Mouse (Mus musculus) T-helper 17 cell (primary cell): Measurements from ENCODE around the gene Nr4a1.

Experiments
- in situ Hi-C, 2 experiments: fragments of 300-600 bp; cut with MboI, MseI; formaldehyde crosslinking; loops; 1 replicate in 1 of 2; 2 replicates in 1 of 2; pipeline ENCODE4 v1.15.1; 2025; ENCODE audit warnings: high pct_unique_total_duplicates in 2 of 2

The Nr4a1 gene

DNA sequence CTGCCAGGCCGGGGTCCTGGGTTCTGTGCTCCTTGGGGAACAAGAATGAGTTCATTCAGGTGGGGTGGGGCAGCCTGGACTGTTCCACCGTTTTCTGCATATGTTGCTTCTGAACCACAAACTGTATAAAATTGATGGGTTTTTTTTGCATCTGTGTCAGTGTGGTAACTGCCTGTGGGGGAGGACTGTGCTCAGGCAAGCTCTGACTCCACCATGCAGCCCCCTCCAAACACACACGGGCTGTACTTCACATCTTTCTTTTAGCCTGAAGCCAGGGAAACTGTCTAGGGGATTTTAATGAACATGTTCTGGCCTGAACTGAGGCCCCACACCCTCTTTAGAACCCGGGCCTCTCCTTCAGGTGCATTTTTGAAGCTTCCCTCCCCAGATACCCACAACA, 21.5 kb upstream of the Nr4a1 start:
- in situ Hi-C loops: no loop called here

DNA sequence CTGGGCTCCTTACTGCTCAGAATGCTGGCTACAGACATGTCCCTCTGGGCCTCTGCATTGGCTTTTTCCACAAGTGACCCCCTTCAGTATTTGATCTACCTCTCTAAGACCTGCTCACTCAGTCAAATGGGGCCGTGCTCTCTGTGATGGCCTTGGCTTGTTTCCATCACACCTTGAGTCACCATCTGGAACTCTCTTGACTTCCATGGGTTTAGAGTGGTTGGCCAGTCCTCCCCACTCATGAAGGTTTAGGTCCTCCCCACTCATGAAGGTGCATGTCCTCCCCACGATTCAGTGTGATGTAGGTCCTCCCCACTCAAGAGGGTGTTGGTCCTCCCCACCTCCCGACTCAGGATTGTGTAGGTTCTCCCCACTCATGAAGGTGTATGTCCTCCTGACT, 20.9 kb upstream of the Nr4a1 start:
- in situ Hi-C loops: no loop called here

DNA sequence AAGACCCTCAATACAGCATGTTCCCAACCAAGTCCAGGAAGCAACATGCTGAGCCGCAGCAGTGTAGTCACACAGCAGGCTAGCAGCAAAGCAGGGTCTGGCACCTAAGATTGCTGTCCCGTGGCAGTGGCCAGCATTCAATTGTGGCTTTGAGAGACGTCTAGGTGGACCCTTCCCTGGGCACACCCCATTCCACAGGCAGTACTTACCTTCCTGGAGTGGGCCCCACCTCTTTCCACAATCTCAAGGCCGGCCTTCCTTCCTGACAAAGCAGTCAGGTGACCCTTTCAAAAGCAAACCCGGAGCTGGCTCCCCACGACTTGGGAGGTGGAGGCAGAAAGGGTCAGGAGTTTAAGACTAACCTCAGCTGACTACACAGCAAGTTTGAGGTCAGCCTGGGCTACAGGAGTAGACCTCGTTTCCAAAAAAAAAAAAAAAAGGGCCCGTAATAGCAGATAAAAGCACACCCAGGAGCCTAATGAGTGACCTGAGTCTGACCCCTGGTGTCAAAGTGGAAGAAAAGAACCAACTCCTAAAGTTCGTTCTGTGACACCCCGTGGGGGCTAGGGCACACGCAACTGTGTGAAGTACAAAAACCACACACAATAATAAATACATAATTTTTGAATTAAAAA, 20.3 kb upstream of the Nr4a1 start:
- in situ Hi-C loops: no loop called here

DNA sequence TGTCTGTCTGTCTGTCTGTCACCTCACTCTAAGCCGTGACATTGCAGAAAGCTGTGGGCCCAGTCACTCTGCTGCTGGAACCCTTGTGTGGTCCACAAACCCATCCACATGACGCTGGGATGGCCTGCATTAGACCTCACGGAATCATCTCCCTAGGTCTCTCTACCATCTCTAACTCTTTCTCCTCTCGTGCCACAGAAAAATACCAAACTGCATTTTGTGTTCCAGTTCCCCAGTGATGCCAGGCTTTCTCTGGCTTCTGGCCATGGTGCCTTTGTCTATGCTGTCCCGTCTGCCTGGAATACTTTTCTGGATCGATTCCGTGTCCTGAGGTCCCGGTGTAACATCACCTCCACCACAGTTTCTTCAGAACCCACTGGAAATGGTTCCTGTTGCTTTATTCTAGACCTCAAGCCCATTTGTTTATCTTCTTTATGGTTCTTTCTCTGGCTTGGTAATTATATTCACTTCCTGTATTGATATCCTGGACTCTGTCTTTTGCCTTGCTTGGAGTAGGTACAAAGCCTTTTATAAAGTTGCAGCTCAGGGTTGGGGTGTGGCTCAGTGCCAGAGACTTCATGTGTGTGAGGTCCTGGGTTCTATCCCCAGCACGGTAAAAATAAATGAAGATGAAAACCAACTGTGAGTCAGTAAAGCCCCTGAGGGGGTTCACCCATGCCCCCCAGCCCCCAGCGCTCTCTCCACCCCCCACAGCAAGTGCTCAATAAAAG, 19.3 kb upstream of the Nr4a1 start:
- in situ Hi-C loops: loop anchor here in 1 of 2 experiments (5.0 kb wide), 1 partner anchor 83 kb away; no protein-coding TSS in a partner anchor

DNA sequence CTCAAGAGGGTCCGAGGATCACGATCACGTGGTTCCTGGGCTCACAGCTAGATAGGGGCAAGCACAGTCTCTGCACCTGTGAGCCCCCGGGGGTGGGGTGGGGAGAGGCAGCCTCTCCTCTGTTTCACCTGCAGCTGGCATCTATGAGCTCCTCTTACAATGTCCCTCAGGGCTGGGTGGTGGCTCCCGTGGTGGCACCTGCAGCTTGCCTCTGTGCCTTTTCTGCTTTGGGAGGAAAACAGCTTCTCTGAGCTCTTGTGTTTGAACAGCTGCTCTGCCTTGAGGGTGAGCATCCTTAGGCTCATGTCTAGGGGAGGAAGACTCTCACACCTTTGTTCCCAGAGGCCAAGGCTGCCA, 18.7 kb upstream of the Nr4a1 start:
- in situ Hi-C loops: loop anchor here in 1 of 2 experiments (5.0 kb wide), 1 partner anchor 82 kb away; no protein-coding TSS in a partner anchor

DNA sequence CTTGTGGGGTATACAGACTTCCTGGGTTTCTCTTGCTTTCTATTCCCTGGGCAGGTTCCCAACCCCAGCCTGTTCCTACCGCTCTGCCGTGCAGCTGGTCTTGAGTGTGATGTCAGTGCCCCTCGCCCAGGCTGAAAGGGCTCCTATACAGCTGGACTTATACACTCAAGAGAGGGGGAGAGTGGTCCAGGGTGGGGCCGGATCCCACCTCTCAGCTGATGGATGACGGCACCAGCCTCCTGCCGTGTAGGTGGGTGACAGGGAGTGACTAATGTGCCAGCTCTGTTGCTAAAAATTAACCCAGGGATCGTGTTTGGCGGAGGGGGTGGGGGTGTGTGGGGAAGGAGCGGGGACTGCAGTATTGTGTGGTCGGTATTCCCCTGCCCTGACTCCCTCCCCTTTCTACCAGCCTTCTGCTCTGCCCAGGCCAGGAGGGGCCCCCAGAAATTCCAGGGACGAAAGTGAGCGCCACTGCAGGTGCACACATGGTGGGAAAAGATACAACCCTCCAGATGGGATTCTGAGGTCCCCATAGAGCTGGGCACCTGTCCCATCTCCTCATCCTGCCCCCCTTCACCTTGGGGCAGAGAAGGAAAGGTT, 18.2 kb upstream of the Nr4a1 start:
- in situ Hi-C loops: loop anchor here in 1 of 2 experiments (5.0 kb wide), 1 partner anchor 81 kb away; no protein-coding TSS in a partner anchor

DNA sequence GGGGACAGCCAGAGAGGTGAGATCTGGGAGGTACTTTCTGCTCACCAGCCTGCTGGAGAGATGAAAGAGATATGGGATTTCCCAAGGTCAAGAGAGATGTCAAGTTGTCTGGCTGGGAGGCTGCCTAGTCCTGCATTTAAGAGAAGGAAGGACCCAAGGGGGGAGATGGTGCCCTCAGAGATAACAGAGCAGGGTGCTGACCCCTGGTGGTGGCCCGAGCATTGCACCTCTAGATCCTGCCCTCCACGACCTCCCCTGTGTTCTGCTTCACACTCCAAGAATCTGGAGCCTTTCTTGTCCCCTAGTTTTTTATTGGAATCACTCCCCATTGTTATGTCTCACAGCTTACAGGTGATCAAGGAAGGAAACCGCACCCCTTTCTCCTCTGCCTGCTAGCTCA, 17.2 kb upstream of the Nr4a1 start:
- in situ Hi-C loops: loop anchor here in 1 of 2 experiments (5.0 kb wide), 1 partner anchor 80 kb away; no protein-coding TSS in a partner anchor

DNA sequence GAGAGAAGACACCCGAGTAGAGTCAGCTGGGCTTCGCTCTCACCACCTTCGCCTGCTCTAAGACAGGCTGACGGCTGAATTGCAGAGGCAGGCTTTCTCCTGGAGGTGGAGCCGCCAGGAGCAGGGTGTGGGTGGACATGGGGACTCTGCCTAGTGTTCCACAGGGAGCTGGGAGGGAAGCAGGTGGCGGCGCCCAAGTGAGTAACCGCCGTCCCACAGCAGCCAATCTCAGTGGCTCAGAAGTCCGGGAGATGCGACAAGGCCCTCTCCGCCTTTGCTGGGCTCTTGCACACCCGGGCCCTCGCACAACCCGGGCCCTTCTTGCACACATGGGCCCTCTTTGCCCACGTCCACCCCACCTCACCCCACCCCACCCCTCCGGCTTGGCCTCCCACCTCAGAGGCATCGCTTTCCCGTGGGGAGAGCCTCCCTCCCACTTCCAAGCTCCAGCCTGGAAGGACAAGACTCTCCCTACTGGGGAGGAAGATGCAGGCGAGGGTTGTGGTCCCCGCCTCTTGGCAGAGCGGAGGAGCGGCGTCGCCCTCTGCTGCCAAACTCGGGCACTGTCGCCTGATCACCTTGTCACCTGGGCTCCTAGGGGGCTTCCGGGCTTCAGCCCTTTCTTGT, 15.1 kb upstream of the Nr4a1 start:
- in situ Hi-C loops: loop anchor here in 1 of 2 experiments (5.0 kb wide), 1 partner anchor 78 kb away; no protein-coding TSS in a partner anchor

DNA sequence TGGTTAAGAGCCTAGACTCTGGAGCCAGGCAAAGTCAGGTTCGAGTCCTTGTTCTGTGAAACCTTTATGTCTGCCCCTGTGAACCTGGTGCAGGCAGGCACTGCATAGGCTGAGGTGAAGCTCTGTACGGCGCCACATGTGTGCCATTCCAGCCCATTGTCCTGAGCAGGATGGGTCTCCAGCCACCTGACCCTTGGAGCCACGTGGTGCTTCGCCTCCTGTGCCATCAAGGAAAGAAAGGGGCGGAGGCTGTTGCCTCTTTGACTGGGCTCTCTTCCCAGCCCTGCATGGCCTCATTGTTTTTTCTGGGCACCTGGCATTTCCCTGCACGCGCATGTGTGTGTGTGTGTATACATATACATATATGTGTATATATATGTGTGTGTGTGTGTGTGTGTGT, 14.2 kb upstream of the Nr4a1 start:
- in situ Hi-C loops: loop anchor here in 1 of 2 experiments (5.0 kb wide), 2 partner anchors 37 to 77 kb away; no protein-coding TSS in a partner anchor

DNA sequence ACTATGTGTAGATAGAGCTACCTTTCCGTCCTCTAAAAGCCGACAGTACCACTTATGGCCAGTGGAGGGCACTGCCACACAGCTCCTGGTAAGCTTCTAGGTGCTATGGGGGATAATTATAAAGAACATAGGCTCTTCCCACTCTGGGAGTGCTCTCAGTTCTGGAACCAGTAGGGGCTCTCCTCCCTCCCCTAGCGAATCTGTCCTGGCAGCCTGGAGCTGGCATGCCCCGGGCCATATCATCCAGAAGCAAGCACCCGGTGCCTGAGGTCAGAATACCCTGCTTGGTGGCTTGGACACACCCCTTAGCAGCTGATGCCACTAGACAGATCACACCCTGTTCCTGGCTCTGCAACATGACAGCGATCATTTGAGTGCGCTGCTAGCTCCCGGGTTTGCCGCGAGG, 13.3 kb upstream of the Nr4a1 start:
- in situ Hi-C loops: loop anchor here in 1 of 2 experiments (5.0 kb wide), 1 partner anchor 36 kb away; no protein-coding TSS in a partner anchor

DNA sequence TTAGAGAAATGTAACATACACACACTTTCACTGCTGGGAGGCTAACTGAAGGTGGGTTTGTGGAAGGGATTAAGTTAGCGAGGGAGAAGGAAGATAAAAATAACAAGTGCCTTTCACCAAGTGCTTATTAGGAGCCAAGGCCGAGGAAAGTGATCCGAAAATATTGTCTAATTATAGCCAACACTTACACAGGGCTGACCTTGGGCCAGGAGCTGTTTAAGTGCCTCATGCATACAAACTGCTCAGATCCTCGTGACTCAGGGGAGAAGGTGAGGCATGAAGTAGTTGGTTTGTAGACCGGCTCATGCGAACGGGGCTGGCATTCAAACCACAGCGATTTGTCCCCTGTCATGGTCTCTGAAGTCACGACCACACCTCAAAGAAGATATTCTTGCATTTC, 12.8 kb upstream of the Nr4a1 start:
- in situ Hi-C loops: loop anchor here in 1 of 2 experiments (5.0 kb wide), 1 partner anchor 36 kb away; no protein-coding TSS in a partner anchor

DNA sequence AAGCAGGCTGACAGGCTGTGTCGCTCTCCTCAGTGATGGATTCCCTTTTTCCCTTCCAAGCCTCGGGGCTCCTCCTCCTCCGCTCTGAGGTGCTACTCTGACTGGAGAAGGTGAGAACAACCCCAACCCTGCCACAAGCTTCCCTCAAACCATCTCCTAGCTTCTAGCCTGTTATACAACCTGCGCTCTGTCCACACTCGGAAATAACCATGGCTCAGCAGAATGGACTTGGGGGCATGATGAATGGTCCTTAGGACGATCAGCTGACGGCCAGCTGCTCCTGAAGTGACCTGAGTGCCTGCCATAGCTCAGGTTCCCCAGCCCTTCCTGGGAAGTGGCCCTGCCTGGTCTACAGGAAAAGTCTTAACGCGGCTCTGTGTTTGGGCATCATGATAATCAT, 12.2 kb upstream of the Nr4a1 start:
- in situ Hi-C loops: loop anchor here in 1 of 2 experiments (5.0 kb wide), 1 partner anchor 35 kb away; no protein-coding TSS in a partner anchor

DNA sequence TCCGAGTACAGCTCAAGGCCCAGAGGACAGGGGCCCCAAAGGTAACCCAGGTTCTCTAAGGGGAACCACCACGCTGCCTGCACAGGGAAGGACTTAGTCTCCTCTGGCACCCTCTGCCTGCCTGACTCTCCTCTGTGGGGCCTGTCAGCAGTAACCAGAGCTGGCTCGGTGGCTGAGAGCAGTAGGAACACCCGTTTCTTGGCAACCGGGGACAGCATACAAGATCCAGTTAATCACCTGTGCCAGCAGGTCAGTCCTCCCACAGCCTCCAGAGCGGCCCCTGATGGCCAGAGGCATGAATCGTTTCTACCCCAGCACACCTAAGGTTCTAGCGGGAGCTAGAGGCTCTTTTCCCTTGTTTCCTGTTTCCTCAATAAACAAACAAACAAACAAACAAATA, 11.4 kb upstream of the Nr4a1 start:
- in situ Hi-C loops: loop anchor here in 1 of 2 experiments (5.0 kb wide), 1 partner anchor 35 kb away; no protein-coding TSS in a partner anchor

DNA sequence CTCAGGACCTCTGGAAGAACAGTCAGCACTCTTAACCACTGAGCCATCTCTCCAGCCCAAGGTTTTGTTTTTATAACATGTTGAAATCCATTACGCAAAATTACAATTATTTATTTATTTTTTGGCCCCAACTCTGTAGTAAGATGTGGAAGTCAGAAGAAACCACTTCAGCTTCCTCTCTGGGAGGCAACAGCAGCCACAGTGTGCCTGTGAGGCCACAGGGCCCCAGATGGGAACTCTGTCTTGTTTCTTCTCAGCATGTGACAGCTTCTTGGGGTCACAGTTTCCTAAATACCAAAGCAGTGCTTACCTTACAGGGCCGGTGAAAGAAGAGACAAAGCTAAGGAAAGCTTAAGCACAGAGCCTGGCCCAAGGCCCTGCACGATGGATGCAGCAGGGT, 10.1 kb upstream of the Nr4a1 start:
- in situ Hi-C loops: loop anchor here in 1 of 2 experiments (5.0 kb wide), 1 partner anchor 33 kb away; no protein-coding TSS in a partner anchor

DNA sequence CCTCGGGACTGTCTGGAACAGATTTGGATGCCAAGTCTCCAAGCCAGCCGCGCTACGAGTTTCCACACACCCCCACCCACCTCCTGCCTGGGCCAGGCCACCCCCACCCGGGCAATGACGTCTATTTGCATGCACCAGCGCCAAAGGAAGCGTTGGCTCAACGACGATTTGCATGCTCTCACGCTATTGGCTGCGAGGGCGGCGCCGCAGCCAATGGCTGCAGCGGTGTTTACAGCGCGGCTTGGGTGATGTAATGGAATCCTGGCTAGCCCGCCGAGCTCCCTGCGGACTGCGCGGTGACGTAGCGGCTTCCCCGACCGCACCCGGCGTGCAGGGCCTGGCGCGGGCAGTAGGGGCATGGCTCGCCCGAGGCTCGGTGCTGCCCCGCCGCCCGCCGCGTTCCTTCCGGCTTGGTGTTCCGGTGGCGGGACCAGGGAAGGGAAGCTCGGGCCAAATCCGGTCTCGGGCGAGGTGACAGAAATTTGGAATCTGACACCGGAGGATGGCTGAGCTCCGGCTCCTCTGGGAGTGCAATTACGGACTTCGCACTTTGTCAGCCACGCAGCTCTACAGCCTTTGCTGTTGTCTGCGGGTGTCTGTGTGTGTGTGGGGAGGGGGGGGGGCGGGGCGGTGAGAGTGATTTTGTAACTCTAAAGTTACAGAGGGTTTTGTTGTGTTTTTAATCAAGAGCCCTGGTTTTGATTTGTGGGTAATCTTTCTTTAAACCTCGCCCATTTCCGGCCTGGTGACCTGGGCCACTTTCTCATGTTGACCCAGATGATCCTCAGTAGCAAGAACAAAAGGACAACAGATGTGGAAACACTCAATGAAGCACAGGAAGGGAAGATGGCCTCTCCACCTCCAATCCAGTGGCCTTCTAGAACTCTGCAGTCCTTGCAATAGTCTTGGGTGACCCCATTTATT, 7.6 kb upstream of the Nr4a1 start:
- in situ Hi-C loops: no loop called here

DNA sequence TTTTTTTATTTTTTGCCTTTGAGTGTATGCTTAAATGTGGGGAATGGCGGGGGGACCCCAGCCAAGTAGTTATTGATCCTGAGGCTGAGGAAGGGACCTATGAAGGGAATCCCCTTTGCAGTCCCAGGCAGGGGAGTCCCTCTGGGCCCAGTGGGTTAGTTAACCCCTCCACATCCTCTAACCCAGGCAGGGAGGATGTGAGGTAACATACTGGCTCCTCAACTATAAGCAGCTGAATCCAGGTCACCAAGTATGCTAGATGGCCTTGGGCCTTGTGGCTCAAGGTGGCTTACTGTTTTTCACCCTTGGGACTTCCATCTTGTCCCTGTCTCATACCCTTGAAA, 6.9 kb upstream of the Nr4a1 start:
- in situ Hi-C loops: no loop called here

DNA sequence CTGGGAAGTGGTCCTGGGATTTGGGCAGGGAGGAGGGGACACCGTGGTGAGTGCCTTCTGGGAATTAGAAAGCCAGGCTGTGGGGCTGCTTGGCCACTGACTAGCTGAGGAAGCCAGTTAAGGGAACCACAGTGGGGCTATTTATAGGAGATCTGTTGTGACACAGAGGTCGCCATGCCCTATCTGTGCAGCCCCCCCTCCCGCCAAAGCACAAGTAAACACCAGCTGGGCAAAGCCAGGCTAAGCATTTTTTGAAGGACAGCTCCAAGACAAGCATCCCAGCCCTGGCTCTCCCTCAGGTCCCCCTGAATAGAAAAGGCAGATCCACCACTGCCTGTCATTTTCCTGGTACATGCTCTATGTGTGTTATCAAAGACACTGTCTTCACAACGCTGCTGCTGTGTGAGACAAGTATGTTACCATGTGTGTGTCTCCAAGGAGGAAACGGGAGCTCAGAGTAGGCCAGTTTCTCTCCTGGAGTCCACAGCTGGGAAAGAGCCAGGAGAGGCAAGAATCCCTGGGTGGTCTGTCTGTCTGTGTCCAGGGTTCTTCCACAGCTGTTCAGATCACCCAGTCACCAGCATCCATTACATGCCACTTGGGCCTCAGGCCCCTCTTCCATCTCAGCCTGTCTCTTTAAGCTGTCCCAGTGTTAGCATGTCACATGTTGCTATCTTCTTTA, 5.9 kb upstream of the Nr4a1 start:
- in situ Hi-C loops: no loop called here

DNA sequence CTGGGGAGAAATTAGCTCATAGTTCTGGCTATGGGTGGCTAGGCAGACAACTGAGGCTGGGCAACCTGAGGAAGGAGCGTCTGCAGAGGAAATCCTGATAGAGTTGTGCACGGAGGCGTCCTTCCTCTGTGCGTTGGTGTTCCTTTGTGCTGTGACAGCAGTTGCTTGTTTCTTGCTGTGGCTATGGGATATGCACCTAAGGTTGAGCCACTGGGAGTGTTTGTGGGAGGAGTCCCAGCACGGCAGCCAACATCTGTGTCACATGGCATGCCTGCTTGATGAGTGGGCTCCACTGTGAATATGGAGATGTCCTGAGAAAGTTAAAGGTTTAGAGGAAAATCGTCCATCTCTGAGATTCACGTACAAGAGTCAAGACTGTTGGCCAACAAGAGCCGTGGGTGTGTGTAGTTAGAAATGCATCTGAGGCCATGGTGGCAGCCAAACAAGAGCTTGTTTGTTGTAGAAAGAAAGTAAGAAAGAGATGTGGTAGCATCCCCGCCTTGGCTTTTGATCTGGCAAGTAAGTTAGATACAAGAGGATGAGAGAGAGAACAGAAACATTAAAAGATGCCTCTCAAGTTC, 3.8 kb upstream of the Nr4a1 start:
- in situ Hi-C loops: loop anchor here in 1 of 2 experiments (25.0 kb wide), 1 partner anchor 1188 kb away; no protein-coding TSS in a partner anchor

DNA sequence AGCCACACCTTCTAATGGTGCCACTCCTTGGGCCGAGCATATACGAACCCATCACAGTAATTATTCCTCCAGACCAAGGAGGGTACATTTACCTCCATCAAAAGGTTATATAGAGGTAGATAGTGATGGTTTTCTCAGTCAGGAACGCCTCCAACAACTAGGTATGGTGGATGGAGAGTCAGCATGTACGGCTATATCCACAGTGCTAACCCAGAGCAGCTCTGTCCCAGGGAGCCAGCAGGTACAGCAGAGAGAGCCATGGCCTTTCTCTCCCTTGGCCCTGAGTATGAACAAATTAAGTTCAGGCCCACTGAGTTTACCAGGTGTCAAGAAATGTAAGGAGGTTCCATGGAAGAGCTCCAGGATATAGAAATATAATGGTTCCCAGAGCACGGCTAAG, 2.1 kb upstream of the Nr4a1 start:
- in situ Hi-C loops: loop anchor here in 1 of 2 experiments (25.0 kb wide), 1 partner anchor 1190 kb away; no protein-coding TSS in a partner anchor
